Mouse (Mus musculus) testis, postnatal 10 days (tissue): ENCODE measurements at regions not wholly inside any gene's neighbourhood (a gene's known extent, or its start where the extent isn't known, plus 50 kb on each side); places are given as distances from the start of the nearest gene placed in this dataset.

Experiments used
- DNase-seq: peaks from one replicate; pipeline ENCODE4 v3.0.0; 2021; ENCODE audit warnings: low spot score

DNA sequence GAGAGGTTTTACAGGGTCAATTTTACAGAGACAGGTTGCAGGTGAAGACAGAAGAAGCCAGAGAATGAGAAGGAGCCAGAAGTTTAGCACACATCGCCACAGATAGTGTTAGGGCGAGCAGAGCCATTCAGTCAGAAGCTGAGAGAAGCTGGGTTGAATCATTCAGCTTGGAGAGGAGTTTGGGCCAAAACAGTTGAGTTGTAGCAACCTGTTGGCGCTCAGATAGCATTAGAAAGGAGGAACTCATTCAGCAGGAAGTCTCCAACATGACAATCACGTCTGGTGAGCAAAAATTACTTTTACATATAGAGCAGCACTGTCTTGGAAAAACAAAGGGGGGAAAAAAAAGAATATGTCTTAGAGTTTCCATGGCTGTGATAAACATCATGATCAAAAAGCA lies 53.2 kb downstream of the Fam43a start:
- no peak for DNase-seq

- peak; percentile 54 for DNase-seq
Measured at GRCm38 (mm10) chr16:30653806-30654205, 54.3 kb downstream of the Fam43a start.

- DNase-seq = no peak
Measured at GRCm38 (mm10) chr16:30654226-30654625, 54.7 kb downstream of the Fam43a start.

GRCm38 (mm10) chr16:30655798-30656221 lies 56.3 kb downstream of the Fam43a start:
- no peak for DNase-seq

GRCm38 (mm10) chr16:30656881-30657280 lies 57.4 kb downstream of the Fam43a start:
- no peak for DNase-seq

- DNase-seq = no peak
Measured at GRCm38 (mm10) chr16:30658921-30659320, 59.4 kb downstream of the Fam43a start.

GRCm38 (mm10) chr16:30661086-30661977 lies 61.8 kb downstream of the Fam43a start:
- no peak for DNase-seq

DNA sequence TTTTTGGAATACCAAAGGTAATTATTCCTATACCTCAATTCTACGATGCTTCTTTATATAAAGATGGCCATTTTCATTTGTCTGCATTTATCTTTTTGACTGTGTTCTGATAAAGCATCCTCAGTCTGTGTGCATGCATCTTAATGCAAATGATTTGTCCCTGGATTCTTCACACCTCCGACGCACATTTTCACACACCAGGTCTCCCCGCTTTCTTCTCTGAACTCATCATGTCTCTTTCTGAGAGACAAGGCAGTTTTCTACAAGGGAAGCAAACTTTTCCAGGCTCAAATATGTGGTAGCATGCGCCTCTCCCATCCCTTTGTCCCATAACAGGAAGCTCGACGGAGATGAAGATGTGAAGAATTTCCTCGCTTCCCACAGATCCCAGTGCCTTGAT lies 63.5 kb downstream of the Fam43a start:
- no peak for DNase-seq

DNA sequence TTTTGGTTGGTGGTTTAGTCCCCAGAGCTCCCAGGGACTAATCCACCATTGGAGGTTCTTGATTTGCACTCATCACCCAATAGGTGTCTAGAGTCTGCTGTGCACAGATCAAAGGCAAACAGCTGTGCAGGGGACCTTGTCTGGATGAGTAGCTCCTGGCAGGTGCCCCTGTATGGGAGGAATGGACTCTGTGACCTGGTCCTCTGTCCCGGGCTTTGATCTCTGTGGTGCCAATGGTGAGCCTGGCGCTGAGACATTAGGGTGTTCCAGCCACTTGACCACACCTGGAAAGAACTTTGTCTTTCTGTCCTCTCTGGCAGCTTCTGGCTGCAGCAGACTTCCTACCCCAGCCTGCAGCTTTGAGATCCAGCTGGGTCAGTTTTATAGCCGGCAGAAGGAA lies 64.4 kb downstream of the Fam43a start:
- DNase-seq = no peak

GRCm38 (mm10) chr16:30664433-30664832 lies 64.9 kb downstream of the Fam43a start:
- no peak for DNase-seq

- no peak for DNase-seq
Measured at GRCm38 (mm10) chr16:30665881-30666280, 66.4 kb downstream of the Fam43a start.

GRCm38 (mm10) chr16:30669883-30670282 lies 70.4 kb downstream of the Fam43a start:
- DNase-seq = no peak

DNA sequence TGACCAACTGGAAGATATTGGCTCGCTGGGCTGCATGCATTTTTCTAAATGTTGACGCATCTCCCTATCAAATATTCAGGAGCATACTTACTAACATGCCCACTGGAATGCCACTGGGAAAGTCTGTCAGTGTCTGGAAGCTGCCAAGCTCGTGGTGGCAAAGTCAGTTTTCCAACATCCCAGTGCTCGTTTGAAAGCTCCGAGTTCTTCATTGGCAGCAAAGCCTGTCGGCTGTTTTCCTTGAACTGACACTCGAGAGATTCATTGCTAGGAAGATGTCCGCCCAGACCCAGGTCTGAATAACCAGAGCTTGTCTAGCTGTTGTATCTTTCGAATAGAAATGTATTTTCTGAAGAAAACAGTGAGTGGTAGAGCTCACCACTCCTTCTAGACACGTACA lies 72.1 kb downstream of the Fam43a start:
- no peak for DNase-seq

DNA sequence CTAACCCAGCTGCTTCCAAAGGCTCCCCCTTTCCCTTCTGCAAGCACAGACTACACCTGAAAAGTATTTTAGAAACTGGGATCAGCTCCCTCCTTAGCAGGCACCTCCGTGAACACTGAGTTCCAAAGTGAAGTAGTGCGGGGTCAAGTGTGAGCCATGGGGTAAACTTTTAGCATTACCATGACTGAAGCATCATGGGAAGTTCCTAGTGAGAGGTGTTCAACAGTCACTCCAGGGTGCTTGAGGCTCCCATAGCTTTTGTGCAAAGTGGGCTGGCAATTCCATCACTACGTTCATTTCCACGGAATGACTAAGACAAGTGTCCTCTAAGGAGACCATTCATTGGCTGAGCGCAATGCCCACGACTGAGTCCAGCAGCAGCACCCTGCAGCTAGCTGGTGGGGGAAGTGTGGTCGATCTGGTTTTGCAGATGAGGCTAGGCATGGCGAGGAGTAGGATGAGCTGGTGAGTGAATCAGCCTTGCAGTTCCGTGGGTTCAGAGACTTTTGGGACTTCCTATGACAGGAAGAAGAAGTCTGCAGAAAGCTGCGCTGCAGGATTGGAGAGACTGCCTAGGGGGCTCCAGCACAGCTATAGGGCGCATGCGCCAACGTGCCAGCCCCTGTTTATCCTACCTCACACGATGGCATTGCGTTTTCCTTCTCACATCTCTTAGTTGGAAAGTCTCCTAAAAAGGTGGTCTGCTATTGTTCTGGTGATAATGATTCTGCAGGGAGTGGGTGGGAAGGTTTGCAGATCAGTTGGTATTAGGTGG lies 73.4 kb downstream of the Fam43a start:
- no peak for DNase-seq

DNA sequence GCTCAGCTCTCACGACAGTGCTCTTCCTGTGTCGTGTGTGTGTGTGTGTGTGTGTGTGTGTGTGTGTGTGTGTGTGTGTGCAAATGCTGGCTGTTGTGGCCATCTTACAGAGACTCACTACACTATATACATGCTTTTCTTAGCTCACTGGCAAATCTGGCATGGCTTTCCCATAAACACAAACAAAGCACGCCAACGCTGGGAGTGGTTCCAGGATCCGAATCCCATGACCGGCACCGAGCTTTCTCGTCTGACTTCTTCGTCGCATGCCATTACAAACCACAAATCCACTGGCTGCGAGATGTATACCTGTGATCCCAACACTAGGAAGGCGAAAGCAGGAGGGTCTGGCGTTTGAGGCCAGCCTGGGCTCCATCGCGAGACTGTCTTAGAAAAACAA lies 74.1 kb downstream of the Fam43a start:
- DNase-seq = no peak

- no peak for DNase-seq
Measured at GRCm38 (mm10) chr16:30675829-30676228, 76.3 kb downstream of the Fam43a start.

DNA sequence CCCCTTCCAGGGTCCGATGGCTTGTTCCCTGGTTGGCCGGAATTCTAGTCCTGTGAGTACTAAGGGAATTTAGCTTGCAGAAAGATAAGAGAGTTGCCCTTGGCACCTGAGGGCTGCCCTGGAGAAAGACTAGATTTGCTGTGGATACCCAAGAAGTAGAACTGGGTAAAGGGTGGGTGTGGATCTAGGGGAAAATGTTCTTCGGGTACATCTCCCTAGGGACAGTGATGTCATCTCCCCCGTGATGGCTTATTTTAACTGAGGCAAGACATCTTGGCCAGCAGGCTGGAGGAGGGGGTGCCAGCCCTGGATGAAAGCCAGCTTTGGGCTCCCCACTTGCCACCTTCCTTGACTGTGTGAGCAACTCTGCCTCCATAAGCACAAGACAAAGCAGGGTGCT lies 77.5 kb downstream of the Fam43a start:
- DNase-seq = no peak

DNA sequence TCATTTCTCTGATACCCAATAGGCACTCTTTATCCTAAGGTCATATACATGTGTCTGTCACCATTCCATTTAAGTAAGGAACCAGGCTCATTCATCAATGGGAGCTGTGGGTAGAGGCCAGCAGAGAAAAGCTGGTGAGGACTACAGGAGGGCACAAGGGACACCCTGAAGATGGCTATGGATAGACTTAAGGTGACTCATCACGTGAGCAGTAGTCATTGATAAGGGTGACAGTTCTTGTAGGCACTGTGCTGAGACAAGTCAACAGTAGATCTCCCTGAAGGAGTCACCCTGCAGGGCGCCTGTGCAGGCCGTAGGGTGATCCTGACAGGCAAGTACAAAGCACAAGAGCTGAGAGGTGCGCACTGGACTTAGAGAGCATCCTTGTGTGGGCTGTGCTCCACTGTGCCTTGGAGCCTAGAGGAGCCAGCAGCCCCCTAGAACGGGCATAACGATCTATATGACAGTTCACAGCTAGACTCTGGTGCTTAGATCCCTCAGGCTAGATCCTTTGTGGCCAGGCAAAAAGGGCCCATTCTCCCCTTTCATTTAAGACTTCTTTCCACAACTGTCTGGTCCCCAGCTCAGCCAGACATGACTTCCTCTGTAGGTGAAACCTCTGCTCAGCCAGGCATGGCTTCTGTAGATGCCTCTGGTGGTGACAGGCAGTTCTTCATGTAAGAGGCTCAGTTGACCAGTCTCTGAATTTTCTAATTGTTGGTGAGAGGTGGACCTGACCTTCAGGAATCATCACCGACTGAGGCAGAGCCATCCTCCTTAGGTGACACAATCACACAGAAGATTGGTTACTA lies 78.6 kb downstream of the Fam43a start:
- no peak for DNase-seq

DNA sequence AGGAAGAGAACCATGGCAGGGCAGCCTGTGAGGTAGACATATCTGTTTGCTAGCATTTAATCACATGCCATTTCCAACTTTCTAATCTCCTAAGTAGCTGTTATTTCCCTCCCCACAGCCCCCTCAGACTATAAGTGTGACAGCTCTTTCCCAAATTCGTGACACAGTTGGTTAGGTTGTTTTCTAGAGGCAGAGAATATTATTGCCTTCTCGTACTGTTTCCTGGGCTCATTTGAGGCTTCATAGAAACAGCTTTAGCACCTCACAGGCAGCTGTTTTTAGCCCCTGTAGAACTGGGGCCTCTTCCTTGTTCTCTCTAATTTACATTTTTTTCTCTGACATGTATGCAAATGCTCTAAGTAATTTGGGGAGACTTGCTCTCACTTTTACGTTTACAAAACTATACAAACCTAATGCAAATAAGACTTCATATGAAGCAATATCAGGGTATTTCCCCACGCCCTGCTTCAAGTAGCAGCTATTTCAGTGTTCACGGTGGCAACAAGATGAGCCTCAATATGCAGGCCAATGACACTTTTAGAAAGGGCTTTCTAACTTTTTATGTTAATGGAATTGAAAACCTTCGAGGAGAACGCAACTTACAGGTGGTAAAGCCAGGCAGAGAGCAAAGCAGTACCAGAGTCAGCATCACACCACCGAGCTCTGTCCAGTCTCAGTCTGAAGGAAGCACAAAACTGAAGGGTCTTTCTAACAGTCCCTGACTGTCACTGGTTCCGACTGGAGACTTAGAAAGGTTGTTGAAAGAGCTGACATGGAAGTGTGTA lies 79.4 kb downstream of the Fam43a start:
- no peak for DNase-seq

DNA sequence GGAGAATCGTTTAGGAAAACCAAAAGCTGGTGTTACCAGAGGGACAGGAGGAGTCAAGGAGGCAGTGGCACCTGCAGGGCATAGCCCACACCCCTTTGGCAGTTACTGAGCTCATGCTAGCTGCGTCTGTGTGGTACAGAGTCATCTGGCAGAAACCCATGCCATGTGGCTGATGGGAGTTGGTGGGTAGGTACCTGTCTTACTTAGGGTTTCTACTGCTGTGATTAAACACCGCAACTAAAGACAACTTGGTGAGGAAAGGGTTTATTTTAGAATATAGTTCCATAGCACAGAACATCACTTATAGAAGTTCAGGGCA lies 79.9 kb downstream of the Fam43a start:
- no peak for DNase-seq

DNA sequence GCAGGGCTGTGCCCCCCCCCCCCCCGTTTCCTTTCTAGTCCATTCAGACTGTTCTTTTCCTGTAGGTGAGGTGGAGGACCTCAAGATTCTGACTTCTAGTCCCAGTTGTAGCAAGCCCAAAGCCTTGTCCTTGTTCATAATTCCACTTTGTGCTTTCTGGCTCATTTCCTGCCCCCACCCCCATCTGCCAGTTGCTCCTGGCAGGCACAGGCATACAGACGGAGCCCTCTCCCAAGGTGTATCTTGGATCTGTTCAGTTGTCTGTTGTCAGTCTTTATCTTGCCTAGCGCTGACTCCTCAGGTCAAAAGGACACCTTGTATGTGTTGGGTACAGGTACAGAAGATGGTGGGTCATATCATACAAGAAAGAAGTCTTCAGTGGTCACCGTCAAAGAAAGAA lies 81.9 kb downstream of the Fam43a start:
- no peak for DNase-seq

DNA sequence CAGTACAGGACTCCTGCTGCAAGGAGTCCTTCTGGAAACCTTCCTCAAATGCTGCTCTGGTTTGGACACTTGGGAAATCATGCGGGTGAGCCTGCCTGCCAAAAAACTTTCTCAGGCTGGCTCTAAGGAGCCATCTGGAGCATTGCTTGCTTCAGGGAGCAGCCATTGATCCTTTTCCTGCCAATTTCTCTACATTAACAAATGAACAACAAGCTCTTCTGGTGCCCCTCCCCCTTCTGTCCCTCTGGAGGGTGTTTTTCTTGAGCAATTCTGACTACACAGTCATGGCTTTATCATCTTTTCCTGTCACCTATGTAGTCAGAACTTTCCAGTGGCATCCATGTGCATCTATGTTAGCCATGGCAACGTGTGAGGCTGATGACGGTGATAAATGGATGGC lies 84.5 kb downstream of the Fam43a start:
- DNase-seq = no peak
